Mouse (Mus musculus) heart, postnatal 0 days (tissue): Measurements from ENCODE around the gene Nucb1.

ENCODE experiments used
- CTCF ChIP-seq: IDR thresholded peaks from 2 replicates; pipeline ENCODE4 v1.5.1; 2016; ENCODE audit warnings: antibody characterized with exemption, control low read depth, low read depth
- EP300 ChIP-seq: IDR thresholded peaks from 2 replicates; pipeline ENCODE4 v1.6.1; 2016; ENCODE audit warnings: antibody characterized with exemption, low read depth

DNA sequence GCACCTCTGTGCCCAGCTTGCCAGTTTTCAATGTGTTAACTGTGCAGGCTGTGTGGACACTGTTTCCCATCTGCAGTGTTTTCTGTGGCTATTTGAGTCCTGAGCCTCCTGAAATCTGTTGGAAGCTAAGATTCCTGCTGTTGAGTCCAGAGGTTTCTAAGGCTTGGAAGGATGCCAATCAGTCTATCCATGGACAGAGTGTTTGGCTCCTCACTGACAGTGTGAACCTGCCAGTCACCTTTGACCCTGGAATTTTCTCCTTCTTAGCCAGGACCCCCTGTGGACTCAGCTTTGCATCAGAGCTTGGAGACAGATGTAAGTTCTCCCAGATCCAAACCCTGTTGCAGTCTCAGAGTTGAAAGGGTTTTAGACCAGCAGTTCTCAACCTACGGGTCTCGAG is 30.0 kb upstream of the Nucb1 start:
- TF ChIP-seq CTCF (no peak), EP300 (no peak)
